Mouse (Mus musculus): ENCODE data around the gene Cyp4a31. TPM values are rescaled to one million over a fixed set of nuclear protein-coding genes. Genes with fewer than 3 reads are reported as not detected.
"Not testable (repeated sequence)": the region's sequence is repeated elsewhere in the genome, so short reads cannot be mapped to it uniquely, and the experiment has no call there.

The Cyp4a31 gene
- polyA plus RNA-seq, 1 experiment from 2014 or later: not detected

DNA sequence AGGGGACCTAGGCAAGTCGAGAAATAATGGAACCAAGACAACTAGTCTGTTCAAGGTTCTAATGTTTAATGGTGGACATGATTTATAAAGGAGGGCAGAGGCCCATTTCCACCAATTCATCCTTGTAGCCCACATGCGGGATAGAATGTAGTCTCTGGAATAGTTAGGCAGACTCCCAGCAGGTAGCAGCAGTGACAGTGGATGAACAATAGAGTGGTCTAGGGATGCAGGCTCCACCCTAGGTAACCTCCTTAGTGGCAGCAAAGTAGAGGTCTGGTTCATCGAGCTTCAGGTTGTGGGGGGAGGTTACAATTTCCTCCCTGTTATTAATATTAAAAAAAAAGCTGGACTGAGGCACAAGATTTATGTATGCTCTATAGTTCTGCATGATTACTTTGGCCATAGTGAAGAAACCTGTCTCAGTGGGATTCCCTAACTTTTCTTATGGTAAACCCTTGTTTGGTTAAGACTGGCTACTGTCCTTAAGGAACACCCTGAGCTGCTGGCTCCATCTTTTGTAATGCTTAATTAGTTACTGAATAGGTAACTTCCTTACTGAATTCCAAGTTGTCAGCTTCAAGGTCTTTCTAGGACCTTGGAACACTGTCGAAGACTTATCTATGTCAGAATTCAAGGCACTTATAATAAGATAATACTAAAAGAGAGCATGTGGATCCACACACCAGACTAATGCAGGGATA, 5.4 kb upstream of the Cyp4a31 start:
- H3K27me3 ChIP-seq (ENCODE audit: control insufficient read depth, insufficient read depth, low read length): no peaks in the 10 kb centered on the region
- WGBS: 70% methylated on average over 4 of the region's 4 CpGs
- H3K4me2 ChIP-seq (ENCODE audit: low read depth, low read length): no peak overlapping the region
- ATAC-seq (replicated peaks; ENCODE audit: extremely low read depth, insufficient read depth, low FRiP score): no peak
- no peak overlapping the region for H3K9ac ChIP-seq (ENCODE audit: low read length)
- H3K4me3 ChIP-seq (ENCODE audit: low read length): no peak overlapping the region
- H3K9me3 ChIP-seq (replicated peaks; ENCODE audit: control insufficient read depth, low read length): no peaks in the 10 kb centered on the region
- no peaks in the 10 kb centered on the region for H3K36me3 ChIP-seq (ENCODE audit: control insufficient read depth, insufficient read depth)
- H3K4me1 ChIP-seq (ENCODE audit: control insufficient read depth, insufficient read depth, low read length): no peaks in the 10 kb centered on the region
- no peak overlapping the region for H3K27ac ChIP-seq (ENCODE audit: low read length)

DNA sequence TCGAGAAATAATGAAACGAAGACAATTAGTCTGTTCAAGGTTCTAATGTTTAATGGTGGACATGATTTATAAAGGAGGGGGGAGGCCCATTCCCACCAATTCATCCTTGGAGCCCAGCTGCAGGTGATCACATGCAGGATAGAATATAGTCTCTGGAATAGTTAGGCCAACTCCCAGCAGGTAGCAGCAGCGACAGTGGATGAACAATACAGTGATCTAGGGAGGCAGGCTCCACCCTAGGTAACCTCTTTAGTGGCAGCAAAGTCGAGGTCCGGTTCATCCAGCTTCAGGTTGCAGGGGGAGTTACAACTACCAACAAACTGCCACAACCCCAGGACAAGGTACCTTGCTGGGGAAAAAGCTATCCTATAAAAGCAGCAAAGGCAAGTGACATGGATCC, 2.2 kb upstream of the Cyp4a31 start:
- not testable (repeated sequence) for H3K9me3 ChIP-seq (replicated peaks; ENCODE audit: control insufficient read depth, low read length); ATAC-seq (replicated peaks; ENCODE audit: extremely low read depth, insufficient read depth, low FRiP score); H3K4me1 ChIP-seq (ENCODE audit: control insufficient read depth, insufficient read depth, low read length); H3K36me3 ChIP-seq (ENCODE audit: control insufficient read depth, insufficient read depth); H3K4me3 ChIP-seq (ENCODE audit: low read length); H3K27ac ChIP-seq (ENCODE audit: low read length); H3K27me3 ChIP-seq (ENCODE audit: control insufficient read depth, insufficient read depth, low read length); H3K4me2 ChIP-seq (ENCODE audit: low read depth, low read length); H3K9ac ChIP-seq (ENCODE audit: low read length)
- 67% methylated on average over 5 of the region's 5 CpGs for WGBS

- H3K4me1 ChIP-seq (ENCODE audit: control insufficient read depth, insufficient read depth, low read length); ATAC-seq (replicated peaks; ENCODE audit: extremely low read depth, insufficient read depth, low FRiP score): not testable (repeated sequence)
- WGBS: 57% methylated on average over 6 of the region's 6 CpGs
These were observed 1.2 kb downstream of the Cyp4a31 start for GRCm38 (mm10) chr4:115564469-115565225.

DNA sequence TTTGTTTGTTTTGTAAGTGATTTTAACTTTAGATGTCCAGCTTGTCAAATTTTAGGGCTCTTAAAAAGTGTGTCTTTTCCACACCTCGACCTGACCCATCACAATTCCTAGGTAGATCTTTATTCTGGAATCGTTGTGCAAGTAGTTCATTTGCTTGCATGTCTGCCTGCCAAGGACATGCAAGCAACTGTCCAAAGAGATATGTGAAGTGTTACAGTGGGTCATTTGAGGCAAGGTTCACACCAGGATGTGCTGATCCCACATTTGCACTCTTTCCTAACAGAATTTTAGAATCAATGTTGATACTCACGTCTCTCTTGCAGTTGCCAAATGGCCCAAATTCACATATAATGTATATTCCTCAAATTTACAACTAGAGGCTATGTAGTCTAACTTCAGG, 11.8 kb downstream of the Cyp4a31 start:
- WGBS: 73% methylated on average over 3 of the region's 3 CpGs
- no peaks in the 10 kb centered on the region for H3K36me3 ChIP-seq (ENCODE audit: control insufficient read depth, insufficient read depth)
- H3K27ac ChIP-seq (ENCODE audit: low read length): no peak overlapping the region
- H3K27me3 ChIP-seq (ENCODE audit: control insufficient read depth, insufficient read depth, low read length): no peaks in the 10 kb centered on the region
- H3K4me1 ChIP-seq (ENCODE audit: control insufficient read depth, insufficient read depth, low read length): no peaks in the 10 kb centered on the region
- H3K9ac ChIP-seq (ENCODE audit: low read length): no peak overlapping the region
- H3K9me3 ChIP-seq (replicated peaks; ENCODE audit: control insufficient read depth, low read length): no peaks in the 10 kb centered on the region
- no peak overlapping the region for H3K4me2 ChIP-seq (ENCODE audit: low read depth, low read length)
- ATAC-seq (replicated peaks; ENCODE audit: extremely low read depth, insufficient read depth, low FRiP score): no peak
- H3K4me3 ChIP-seq (ENCODE audit: low read length): no peak overlapping the region

More at GRCm38 (mm10) chr4:115564469-115565225, 1.2 kb downstream of the Cyp4a31 start:
- not testable (repeated sequence) for H3K4me2 ChIP-seq (ENCODE audit: low read depth, low read length); H3K9ac ChIP-seq (ENCODE audit: low read length); H3K4me3 ChIP-seq (ENCODE audit: low read length); H3K27ac ChIP-seq (ENCODE audit: low read length); H3K36me3 ChIP-seq (ENCODE audit: control insufficient read depth, insufficient read depth); H3K9me3 ChIP-seq (replicated peaks; ENCODE audit: control insufficient read depth, low read length); H3K27me3 ChIP-seq (ENCODE audit: control insufficient read depth, insufficient read depth, low read length)

- no peaks in the 10 kb centered on the region for H3K27me3 ChIP-seq (ENCODE audit: control insufficient read depth, insufficient read depth, low read length)
- H3K9ac ChIP-seq (ENCODE audit: low read length): no peak overlapping the region
- H3K4me3 ChIP-seq (ENCODE audit: low read length): no peak overlapping the region
- no peaks in the 10 kb centered on the region for H3K4me1 ChIP-seq (ENCODE audit: control insufficient read depth, insufficient read depth, low read length)
- ATAC-seq (replicated peaks; ENCODE audit: extremely low read depth, insufficient read depth, low FRiP score): no peak
- no peaks in the 10 kb centered on the region for H3K36me3 ChIP-seq (ENCODE audit: control insufficient read depth, insufficient read depth)
- no peak overlapping the region for H3K4me2 ChIP-seq (ENCODE audit: low read depth, low read length)
- no peaks in the 10 kb centered on the region for H3K9me3 ChIP-seq (replicated peaks; ENCODE audit: control insufficient read depth, low read length)
- 67% methylated on average over 2 of the region's 2 CpGs for WGBS
- no peak overlapping the region for H3K27ac ChIP-seq (ENCODE audit: low read length)
These were observed 12.3 kb downstream of the Cyp4a31 start for GRCm38 (mm10) chr4:115575776-115576175.

- Histone ChIP-seq H3K27me3 (ENCODE audit: control insufficient read depth, insufficient read depth, low read length) (no peaks in the 10 kb centered on the region), H3K9ac (ENCODE audit: low read length) (no peak overlapping the region), H3K4me1 (ENCODE audit: control insufficient read depth, insufficient read depth, low read length) (no peaks in the 10 kb centered on the region), H3K4me3 (ENCODE audit: low read length) (no peak overlapping the region), H3K36me3 (ENCODE audit: control insufficient read depth, insufficient read depth) (no peaks in the 10 kb centered on the region), H3K9me3 (replicated peaks; ENCODE audit: control insufficient read depth, low read length) (no peaks in the 10 kb centered on the region), H3K27ac (ENCODE audit: low read length) (no peak overlapping the region), H3K4me2 (ENCODE audit: low read depth, low read length) (no peak overlapping the region)
- no peak for ATAC-seq (replicated peaks; ENCODE audit: extremely low read depth, insufficient read depth, low FRiP score)
These were observed 19.6 kb downstream of the Cyp4a31 start for GRCm38 (mm10) chr4:115583036-115583435.

DNA sequence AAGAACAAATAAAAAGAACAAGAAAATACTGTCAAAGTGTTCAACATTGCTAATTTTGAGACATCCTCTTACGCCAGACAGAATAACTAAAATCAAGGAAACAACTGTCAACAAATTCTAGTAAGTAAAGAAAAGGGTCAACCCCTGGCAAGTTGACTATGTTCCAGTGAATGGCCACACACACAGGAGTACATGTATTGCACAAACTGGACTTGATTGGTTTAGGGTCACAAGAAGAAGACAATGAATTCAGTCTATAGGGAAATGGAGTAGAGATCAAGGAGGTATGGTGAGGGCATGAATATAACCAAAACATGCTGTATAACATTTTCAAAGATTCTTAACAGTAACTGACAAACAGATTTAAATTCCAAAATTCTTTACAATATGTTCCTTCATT, 32.9 kb downstream of the Cyp4a31 start:
- no peaks in the 10 kb centered on the region for H3K9me3 ChIP-seq (replicated peaks; ENCODE audit: control insufficient read depth, low read length)
- H3K4me2 ChIP-seq (ENCODE audit: low read depth, low read length): no peak overlapping the region
- no peak for ATAC-seq (replicated peaks; ENCODE audit: extremely low read depth, insufficient read depth, low FRiP score)
- H3K4me3 ChIP-seq (ENCODE audit: low read length): no peak overlapping the region
- no peaks in the 10 kb centered on the region for H3K36me3 ChIP-seq (ENCODE audit: control insufficient read depth, insufficient read depth)
- no peak overlapping the region for H3K27ac ChIP-seq (ENCODE audit: low read length)
- no peak overlapping the region for H3K9ac ChIP-seq (ENCODE audit: low read length)
- H3K4me1 ChIP-seq (ENCODE audit: control insufficient read depth, insufficient read depth, low read length): no peaks in the 10 kb centered on the region
- 72% methylated on average over 1 of the region's 1 CpGs for WGBS
- H3K27me3 ChIP-seq (ENCODE audit: control insufficient read depth, insufficient read depth, low read length): no peaks in the 10 kb centered on the region

DNA sequence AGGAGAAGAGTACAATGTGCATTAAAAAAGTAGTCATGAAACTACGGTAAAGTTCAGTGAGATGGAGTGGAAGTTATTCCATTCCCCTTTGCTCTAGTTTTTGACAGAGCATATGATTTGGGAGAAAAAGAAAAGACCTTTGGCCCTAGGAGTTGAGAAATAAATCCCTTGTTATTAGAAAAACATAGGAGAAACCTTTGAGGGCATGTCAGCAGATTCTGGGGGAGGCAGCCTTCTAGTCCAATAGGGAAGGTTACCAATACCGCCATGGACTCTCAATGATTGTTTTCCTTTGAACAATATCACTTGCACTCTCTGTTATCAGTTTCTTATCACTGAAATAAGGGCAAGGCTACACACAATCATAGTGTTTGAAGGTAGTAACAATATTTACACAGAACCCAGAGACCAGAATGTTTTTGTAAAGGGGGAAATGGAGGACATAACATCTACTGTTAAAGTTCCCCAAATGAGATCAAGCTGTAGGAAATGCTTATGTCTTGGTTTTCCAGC, 33.4 kb downstream of the Cyp4a31 start:
- no peak overlapping the region for H3K4me2 ChIP-seq (ENCODE audit: low read depth, low read length)
- ATAC-seq (replicated peaks; ENCODE audit: extremely low read depth, insufficient read depth, low FRiP score): no peak
- 60% methylated on average over 2 of the region's 2 CpGs for WGBS

GRCm38 (mm10) chr4:115600611-115601010, 37.2 kb downstream of the Cyp4a31 start, which contains the start of gene Cyp4a32:
TSS of gene Cyp4a32 (plus strand) at chr4:115600969.
- not testable (repeated sequence) for H3K4me2 ChIP-seq (ENCODE audit: low read depth, low read length); H3K27me3 ChIP-seq (ENCODE audit: control insufficient read depth, insufficient read depth, low read length); H3K4me1 ChIP-seq (ENCODE audit: control insufficient read depth, insufficient read depth, low read length); H3K36me3 ChIP-seq (ENCODE audit: control insufficient read depth, insufficient read depth); H3K9ac ChIP-seq (ENCODE audit: low read length); H3K9me3 ChIP-seq (replicated peaks; ENCODE audit: control insufficient read depth, low read length); ATAC-seq (replicated peaks; ENCODE audit: extremely low read depth, insufficient read depth, low FRiP score); H3K27ac ChIP-seq (ENCODE audit: low read length); H3K4me3 ChIP-seq (ENCODE audit: low read length)
- 78% methylated on average over 8 of the region's 8 CpGs for WGBS

More for the DNA sequence above, 33.4 kb downstream of the Cyp4a31 start:
- Histone ChIP-seq H3K9me3 (replicated peaks; ENCODE audit: control insufficient read depth, low read length) (no peaks in the 10 kb centered on the region), H3K27ac (ENCODE audit: low read length) (no peak overlapping the region), H3K27me3 (ENCODE audit: control insufficient read depth, insufficient read depth, low read length) (no peaks in the 10 kb centered on the region), H3K9ac (ENCODE audit: low read length) (no peak overlapping the region), H3K36me3 (ENCODE audit: control insufficient read depth, insufficient read depth) (no peaks in the 10 kb centered on the region), H3K4me3 (ENCODE audit: low read length) (no peak overlapping the region), H3K4me1 (ENCODE audit: control insufficient read depth, insufficient read depth, low read length) (no peaks in the 10 kb centered on the region)
